Mouse (Mus musculus): ENCODE data around the gene Pum3.

DNA sequence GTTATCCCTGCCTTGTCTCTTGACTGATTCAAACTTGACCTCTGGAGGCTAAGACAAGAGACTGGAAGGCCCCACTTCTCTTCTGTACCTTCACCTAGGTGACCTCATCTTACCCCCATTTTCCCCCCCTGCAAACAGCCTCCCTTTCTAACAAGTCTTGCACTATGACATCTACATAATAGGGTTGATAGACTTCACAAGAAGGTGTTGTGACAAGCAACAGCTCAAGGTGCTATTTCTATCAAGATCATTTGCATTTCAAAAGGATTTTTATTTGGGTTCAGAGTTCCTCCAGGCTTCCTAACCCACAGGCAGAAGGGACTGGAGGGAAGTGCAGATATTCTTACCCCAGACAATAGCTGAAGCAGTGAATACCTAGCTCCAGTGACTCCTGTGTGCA, 44.3 kb downstream of the Pum3 start:
- no peak for TF ChIP-seq CTCF (IDR thresholded peaks at IDR 0.05; ENCODE audit: borderline replicate concordance, control insufficient read depth, extremely low read depth, insufficient read depth, low read length, poor library complexity)
- no peak for TF ChIP-seq POLR2A (IDR thresholded peaks at IDR 0.05; ENCODE audit: control insufficient read depth, extremely low read depth, insufficient read depth, low read length, poor library complexity)
